Mouse (Mus musculus) brown adipose tissue, adult 24 weeks (tissue): ENCODE measurements at regions not wholly inside any gene's neighbourhood (a gene's known extent, or its start where the extent isn't known, plus 50 kb on each side); places are given as distances from the start of the nearest gene placed in this dataset.

Source experiments
- H3K27ac ChIP-seq: fragments of 200-500 bp; replicated peaks from 2 replicates; pipeline ENCODE4 v1.5.1; 2012; ENCODE audit warnings: low read depth, mild to moderate bottlenecking, low read length
- H3K4me1 ChIP-seq: fragments of 200-500 bp; 2 replicates; pipeline ENCODE4 v1.6.1; 2012; ENCODE audit warnings: low read length, mixed read lengths; ENCODE audit not compliant: control insufficient read depth, insufficient read depth, insufficient read length
- H3K4me3 ChIP-seq: fragments of 200-500 bp; 2 replicates; pipeline ENCODE4 v1.5.1; 2012; ENCODE audit warnings: low read depth, mild to moderate bottlenecking, low read length, moderate library complexity; ENCODE audit not compliant: insufficient read depth

DNA sequence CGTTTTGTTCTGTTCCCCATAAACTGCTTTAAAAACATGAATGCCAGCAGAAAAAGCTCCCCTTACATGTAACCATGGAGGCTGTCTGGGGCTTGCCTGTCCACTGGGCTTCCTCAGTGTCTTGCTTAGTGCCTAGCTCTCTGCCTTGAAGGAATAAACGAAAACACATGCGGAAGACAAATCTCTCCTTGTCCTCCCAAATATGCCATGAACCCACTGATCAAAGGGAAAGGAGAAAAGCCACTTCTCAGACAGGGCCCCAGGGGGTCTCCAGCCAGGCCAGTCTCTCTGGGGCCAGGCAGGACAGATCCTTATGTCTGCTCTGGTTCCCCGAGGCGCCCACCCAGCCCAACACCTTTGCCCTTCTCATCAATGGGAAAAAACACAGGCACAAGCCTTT lies 518.6 kb upstream of the 3110018I06Rik start:
- no peak overlapping the region for H3K27ac ChIP-seq
- H3K4me3 ChIP-seq: no peak overlapping the region
- H3K4me1 ChIP-seq: no peaks in the 10 kb centered on the region

GRCm38 (mm10) chr12:106992421-106992820 lies 496.0 kb upstream of the 3110018I06Rik start:
- no peak overlapping the region for H3K4me3 ChIP-seq
- H3K27ac ChIP-seq: no peak overlapping the region
- no peaks in the 10 kb centered on the region for H3K4me1 ChIP-seq

GRCm38 (mm10) chr12:106993011-106993410 lies 495.4 kb upstream of the 3110018I06Rik start:
- H3K4me3 ChIP-seq: no peak overlapping the region
- no peaks in the 10 kb centered on the region for H3K4me1 ChIP-seq
- no peak overlapping the region for H3K27ac ChIP-seq

GRCm38 (mm10) chr12:107010995-107011786 lies 477.2 kb upstream of the 3110018I06Rik start:
- no peaks in the 10 kb centered on the region for H3K4me1 ChIP-seq
- H3K4me3 ChIP-seq: no peak overlapping the region
- H3K27ac ChIP-seq: no peak overlapping the region

DNA sequence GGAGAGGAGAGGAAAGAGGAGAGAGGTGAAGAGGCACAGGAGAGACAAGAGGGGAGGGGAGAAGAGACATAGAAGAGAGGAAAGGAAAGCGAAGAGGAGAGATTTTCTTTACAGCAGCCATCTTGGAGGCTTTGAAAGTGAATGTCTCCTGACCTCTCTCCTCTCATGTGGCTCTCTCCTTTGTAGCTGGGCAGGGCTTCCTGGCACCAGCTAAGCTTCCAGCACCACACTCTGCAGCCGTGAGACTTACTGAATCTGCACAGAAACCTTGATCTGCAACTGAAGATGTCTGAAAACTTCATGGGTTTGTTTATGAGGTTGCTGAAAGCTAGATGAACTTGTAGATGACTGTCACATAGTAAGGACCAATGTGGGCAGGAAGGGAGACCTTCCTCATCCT lies 471.6 kb upstream of the 3110018I06Rik start:
- Histone ChIP-seq H3K4me3 (no peak overlapping the region), H3K27ac (no peak overlapping the region), H3K4me1 (no peaks in the 10 kb centered on the region)

DNA sequence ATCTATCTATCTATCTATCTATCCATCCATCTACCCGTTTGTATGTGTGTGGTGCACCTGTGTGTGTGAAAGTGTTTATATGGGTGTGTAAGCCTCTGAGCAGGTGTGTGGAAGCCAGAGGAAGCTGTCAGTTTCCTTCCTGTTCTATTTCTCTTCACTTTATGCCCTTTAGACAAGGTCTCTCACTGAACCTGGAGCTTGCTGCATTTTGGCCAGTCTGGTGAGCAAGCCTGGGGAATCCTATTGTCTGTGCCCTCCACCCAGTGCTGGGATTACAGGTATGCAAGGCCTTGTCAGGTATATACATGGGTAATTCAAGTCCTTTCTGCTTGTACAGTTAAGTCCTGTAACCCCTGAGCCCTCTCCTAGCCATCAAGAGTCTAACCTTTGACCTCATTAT lies 466.6 kb upstream of the 3110018I06Rik start:
- Histone ChIP-seq H3K4me3 (no peak overlapping the region), H3K27ac (no peak overlapping the region), H3K4me1 (no peaks in the 10 kb centered on the region)

DNA sequence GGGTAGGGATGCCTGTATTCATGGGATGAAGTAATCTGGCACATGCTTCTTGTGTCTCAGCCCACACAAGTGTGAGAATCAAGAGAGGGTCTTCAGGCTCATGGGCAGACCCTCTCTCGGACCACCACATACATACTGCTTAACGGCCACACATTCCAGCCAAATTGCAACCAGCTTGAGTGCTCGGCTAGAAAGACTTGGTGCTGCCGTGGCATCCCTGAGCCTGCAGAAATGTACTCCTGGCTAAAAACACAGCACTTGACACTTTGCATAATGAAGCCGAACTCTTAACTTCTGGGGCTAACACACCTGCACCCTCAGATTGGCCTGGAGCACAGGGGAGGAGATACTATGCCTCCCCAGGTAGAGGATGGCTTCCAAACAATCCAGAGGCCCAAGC lies 461.6 kb upstream of the 3110018I06Rik start:
- Histone ChIP-seq H3K4me3 (no peak overlapping the region), H3K4me1 (no peaks in the 10 kb centered on the region), H3K27ac (no peak overlapping the region)

DNA sequence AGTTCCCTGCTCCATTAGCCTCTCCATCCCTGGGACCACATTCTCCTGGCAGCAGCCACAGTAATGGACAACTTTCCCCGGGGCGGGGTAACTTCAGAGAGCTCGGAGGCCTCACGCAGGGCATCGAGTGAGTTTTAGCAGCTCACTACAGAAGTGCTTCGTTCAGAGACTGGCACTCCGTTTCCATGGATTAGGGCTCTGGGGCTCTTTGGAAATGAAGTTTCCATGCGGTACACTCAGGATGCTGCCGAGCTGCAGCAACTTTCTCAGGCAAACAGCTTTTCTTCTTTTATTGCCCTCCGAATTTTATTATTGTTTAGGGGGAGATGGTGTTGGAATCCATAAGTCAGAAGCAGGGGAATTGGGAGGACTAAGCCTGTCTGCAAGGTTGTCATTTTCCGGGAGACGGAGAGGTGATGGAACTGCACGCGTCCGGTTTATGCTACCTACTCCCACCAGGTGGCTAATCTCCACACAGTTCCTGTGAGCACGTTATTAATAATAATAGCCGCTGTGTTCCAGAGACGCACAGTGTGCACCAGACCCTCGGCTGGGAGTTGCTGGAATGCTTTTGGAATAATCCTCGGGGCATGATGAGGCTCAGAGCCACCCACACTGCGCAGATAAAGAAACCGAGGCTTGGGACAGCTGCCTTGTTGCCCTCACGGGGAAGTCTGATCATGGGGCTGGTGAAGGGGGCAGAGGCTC lies 460.4 kb upstream of the 3110018I06Rik start:
- Histone ChIP-seq H3K4me1 (no peaks in the 10 kb centered on the region), H3K4me3 (no peak overlapping the region), H3K27ac (no peak overlapping the region)

DNA sequence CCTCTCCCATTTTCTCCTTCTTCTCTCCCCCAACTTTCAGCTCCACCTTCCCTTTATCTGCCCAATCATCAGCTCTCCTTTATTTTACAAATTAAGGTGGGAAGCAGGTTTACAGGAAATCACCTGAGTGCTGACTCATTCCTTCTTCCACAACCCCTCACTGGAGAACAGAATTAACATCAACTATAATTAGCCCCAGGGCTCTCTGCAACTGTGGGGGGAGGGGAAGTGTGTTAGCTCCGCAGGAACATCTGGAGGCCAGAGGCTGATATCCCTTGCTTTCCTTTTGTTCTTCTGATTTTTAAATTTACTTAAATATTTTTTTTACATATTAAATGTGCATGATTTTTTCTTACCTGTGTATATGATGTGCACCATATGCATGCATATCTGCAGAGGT lies 459.4 kb upstream of the 3110018I06Rik start:
- Histone ChIP-seq H3K4me3 (no peak overlapping the region), H3K27ac (no peak overlapping the region), H3K4me1 (no peaks in the 10 kb centered on the region)

DNA sequence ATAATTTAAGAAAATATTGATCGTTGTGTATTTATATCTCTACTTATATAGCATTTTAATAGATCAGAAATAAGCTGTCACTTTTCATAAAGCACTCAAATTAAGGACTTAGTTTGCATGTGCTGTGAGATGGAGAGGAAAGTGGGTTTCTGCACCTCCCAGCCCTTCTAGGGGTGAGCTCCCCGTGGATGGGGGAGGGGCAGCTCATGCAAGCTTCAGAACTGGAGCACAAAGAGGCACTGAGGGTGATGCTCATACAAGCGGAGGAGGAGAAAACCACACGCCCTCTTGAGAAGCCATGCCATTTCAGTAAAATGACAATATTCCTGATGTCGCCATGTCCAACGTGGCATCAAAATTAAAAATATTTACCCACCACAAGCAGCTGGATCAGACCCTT lies 452.1 kb upstream of the 3110018I06Rik start:
- Histone ChIP-seq H3K4me1 (no peaks in the 10 kb centered on the region), H3K4me3 (no peak overlapping the region), H3K27ac (no peak overlapping the region)

GRCm38 (mm10) chr12:107041927-107042652 lies 446.3 kb upstream of the 3110018I06Rik start:
- Histone ChIP-seq H3K4me1 (no peaks in the 10 kb centered on the region), H3K4me3 (no peak overlapping the region), H3K27ac (no peak overlapping the region)

GRCm38 (mm10) chr12:107046496-107046895 lies 441.9 kb upstream of the 3110018I06Rik start:
- H3K4me1 ChIP-seq: no peaks in the 10 kb centered on the region
- no peak overlapping the region for H3K4me3 ChIP-seq
- no peak overlapping the region for H3K27ac ChIP-seq

DNA sequence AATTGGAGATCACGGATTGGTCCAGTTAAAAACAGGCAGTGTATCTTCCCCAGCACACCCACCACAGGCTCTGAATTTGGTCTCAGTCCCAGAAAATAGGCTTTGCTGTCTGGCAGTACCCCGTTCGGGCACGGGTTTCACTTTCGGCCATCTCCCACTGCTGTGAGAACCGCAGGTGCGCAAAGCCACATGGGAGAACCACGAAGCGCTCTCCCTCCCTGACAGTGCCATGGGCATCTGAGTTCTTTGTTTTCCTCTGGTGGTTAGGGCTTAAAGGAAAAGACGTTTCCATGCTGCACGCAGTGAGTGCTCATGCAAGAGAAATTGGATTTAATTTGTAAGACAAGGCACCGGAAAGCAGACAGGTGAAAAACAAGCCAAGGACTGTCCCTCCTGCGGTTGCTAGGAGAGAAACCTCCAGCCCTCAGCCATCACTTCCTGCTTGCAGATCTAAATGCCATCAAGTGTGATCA lies 441.3 kb upstream of the 3110018I06Rik start:
- H3K4me3 ChIP-seq: no peak overlapping the region
- no peak overlapping the region for H3K27ac ChIP-seq
- H3K4me1 ChIP-seq: no peaks in the 10 kb centered on the region

DNA sequence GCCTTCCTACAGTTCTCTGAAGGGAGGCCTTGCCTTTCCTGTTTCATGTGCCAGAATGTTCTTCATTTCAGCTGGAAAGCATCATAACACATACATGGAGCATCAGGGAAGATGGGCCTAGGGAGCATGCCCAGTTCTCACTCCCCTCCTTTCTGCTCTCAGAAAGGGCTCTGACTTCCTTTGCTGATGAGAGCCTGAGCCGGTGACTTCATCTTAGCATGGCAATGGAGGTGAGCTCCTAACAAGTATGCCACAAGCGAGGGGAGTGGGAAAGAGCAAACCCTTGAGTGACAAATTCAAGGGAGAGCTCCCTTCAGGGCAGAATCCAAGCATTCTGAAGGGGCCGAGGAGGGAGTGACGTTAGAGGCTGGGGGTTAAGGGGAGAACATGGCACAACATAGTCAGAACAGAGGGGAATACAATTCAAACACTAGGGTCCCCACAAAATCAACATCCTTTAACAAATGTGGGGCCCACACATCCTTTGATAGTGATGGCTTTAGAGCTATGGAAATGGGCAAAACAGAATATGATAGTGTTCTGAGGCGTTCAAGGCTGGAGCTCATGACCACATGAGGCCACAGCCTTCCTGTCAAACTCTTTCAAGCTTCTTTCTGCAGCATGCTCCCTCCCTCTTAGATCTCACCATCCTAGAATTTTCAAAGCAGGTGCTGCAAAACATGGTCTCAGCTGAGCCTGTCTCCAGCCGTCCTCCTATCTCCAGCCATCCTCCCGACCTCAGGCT lies 437.4 kb upstream of the 3110018I06Rik start:
- Histone ChIP-seq H3K27ac (no peak overlapping the region), H3K4me3 (no peak overlapping the region), H3K4me1 (no peaks in the 10 kb centered on the region)

DNA sequence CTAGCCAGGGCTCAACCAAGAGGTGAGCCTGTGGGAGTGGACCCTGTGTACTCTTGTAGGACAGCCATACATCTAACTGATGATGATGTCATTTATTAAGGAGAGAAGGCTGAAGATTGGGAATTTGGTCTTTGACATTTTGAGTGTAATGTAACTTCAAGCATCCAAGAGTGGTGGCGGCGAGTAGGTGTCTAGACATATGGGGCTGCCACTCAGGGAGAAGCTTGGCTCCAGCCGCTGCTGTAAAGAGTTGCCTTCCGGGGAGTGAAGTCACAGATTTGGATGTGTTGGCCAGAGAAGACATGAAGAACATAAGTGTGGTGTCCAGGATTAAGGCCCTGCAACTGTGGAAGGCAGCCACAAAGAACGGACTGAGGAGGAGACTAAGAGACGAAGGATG lies 436.3 kb upstream of the 3110018I06Rik start:
- H3K27ac ChIP-seq: no peak overlapping the region
- no peak overlapping the region for H3K4me3 ChIP-seq
- H3K4me1 ChIP-seq: no peaks in the 10 kb centered on the region
